Mouse (Mus musculus) WW6 (cell line): ENCODE measurements around the gene Txndc8.

Experiments used
- DNase-seq: peaks from one replicate; pipeline ENCODE4 v3.0.0-alpha.2; 2013; ENCODE audit warnings: low read depth, low spot score

The Txndc8 gene

DNA sequence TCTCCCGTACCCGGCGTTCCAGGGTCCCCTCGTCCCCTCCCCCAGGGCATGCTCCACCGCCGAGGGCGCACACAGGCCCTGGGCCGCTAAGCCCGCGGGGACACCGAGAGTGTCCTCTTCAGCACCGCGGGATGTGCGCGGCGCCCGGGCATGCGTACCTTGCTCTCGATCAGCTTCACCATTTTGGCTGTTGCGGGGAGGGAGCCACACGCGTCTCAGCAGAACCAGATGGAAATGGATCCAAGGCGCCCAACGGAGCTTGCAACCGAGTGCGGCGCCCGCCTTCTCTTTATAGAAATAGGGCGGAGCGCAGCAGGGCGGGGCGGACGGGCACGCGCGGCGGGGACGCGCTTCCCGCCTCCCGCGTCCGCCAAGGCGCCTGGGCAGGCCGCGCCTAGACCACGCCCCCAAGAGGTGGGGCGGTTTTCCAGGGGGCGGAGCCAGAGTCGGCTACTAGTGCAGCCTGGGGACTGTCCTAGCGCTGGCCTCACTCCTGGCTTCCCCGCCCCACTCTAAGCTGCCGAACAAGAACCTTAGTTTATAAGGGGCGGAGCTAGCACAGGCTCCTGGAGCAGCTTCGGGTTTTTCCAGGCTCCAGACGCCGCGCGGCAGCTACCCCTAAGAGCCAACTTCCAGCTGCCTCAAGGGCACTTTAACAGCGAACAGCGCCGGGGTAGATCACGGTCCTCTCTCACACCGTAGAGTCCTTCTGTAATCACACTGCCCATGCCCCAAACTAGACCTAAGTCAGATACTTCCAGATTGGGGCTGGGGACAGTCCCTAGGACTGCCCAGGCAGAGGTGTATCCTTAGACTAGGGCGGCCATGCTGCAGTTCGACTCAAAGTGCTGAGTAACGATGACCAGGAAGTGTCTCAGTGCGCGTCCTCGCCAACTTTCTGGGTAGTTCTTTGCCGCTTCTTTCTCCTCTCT, 52.6 kb downstream of the Txndc8 start, which contains the start of gene Txn1:
Gene Txn1 (minus strand): TSS at position 383 of the 932 bp plus-strand sequence.
- peak; percentile 95 for DNase-seq

DNA sequence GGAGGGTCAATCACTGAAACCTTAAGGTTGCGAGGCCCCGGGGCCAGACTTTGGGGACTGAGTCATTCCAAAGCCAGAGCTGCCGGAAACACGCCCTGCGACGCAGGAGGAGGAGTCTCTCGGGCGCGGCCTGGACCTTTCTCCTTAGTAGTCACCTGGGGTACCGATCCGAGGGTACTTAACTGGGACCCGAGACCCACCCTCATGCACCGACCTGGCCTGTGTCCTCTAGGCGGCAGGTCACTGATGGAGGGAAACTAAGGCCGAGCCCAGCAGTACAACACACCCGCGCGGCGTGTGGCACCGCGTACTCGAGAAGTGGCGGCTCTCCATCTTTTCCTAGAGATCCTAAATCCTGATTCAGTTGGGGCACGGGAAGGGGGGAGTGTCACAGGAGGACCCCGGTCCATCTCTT, 53.4 kb downstream of the Txndc8 start:
- DNase-seq: peak; percentile 58

DNA sequence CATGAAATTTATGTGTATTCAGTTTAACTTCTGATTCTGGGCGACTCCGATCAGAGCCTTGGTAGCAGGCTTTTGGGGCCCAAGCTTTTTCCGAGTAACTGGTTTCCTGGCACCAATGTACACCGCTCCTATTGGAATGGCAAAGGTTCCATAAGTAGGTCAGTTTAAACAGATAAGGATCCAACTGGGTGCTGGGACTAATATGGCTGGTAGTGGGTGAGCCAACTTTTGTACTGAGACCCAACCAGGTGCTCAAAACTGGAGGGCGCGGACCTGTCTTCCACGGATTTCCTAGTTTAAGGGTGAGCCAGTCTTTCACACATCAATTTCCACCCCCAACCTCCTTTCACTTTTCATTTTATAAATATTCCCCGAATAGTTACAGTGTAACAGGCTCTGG, 53.9 kb downstream of the Txndc8 start:
- no peak for DNase-seq

DNA sequence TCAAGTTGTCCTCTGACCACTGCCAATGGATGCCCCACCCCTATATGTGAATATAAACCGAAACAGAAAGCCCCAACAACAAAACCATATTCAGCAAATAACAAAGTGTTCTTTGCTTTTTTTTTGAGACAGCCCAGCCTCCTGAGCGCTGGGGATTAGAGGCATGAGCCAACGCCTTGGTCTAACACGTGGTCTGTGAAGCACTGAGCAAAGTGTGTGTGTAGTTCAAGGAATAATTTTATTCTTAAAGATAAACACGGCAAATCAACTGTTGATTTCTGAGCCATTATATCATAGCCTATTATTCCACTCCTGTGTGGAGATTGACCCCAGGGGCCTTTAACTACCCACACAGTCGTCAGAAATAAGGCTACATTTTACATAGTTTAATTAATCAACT, 54.3 kb downstream of the Txndc8 start:
- no peak for DNase-seq

DNA sequence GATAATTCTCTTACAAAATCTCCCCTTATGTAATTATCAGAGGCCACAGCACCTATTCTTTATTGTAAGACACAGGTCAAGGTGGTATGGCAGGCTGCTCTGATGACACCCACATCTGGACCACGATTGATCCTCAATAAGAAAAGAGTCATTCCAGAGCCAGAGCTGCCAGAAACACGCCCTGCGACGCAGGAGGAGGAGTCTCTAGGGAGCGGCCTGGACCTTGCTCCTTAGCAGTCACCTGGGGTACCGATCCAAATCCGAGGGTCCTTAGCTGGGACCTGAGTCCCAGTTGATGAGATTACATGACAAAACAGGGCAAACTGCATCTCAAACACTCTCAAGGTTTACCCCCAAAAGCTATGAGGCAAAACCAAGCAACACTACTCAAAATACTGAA, 55.1 kb downstream of the Txndc8 start:
- no peak for DNase-seq

DNA sequence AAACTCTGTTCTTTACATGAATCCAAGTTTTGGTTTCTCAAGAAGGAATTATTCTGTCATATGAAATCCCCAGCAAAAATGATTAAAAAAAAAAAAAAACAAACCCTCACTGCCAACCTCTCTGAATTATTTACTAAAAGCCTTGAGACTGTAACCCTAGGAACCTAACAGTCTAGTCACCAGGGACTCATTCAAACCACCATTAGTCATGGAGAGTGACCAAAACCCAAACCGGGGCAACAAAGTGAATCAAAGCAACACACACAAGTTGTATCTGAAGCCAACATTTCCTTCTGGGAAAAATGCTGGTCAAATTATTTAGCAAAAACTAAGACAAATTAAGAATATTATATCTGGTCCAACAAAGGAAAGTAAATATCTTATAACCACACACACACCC, 56.0 kb downstream of the Txndc8 start:
- DNase-seq: no peak

DNA sequence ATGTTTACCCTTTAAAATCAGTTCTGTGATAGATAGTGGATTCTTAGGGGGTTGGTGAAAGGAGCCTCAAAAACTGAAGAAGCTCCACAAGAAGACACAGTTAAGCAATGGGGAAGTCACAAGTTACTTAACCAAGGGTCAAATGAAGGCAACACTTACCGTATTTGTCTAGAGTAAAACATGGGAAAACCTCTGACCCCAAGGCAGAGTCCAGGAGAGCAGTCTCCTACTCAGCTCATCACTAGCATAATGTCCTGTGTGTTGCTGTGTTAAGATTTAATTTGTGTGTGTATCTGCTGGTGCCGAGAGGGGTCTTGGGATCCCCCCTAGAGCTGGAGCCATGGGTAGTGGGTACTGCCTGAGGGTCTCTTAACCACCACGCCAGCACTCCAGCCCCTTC, 56.5 kb downstream of the Txndc8 start:
- DNase-seq: no peak

DNA sequence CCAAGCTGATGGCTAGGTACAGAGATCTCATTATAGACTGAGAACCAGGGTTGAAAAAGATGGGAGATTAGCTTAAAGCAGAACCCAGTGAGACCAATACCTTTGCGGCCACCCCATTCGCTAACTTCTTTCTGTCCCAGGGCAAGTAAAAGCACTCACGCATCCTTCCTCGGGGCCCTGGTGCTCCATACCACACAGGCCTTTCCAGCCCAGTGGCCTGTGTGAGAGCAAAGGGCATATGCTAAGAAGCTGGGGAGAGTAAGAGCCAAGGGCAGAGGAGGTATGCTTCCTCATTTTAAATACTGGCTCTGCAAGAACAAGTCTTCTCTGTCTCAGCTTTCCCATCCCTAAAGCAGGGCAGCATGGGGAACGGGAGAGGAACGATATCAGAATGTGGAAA, 59.1 kb downstream of the Txndc8 start:
- DNase-seq: no peak

DNA sequence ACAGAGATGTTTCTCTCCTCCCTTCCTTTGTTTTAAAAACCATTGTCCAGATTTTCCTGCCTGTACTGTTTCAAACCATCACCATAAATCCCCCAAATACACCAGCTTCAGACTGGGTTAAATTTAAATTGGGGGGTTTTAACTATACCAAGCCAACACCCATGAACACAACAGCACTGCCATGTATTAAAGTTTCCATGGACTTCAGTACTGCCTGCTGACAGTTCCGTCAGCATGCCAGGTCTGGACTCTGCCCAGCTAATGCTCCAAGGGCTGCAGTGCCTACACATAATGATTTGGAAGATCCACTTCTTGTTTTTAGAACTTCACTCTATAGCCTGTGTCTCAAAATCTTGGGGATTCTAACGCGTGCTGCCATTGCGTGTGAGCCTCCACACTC, 61.4 kb downstream of the Txndc8 start:
- no peak for DNase-seq

DNA sequence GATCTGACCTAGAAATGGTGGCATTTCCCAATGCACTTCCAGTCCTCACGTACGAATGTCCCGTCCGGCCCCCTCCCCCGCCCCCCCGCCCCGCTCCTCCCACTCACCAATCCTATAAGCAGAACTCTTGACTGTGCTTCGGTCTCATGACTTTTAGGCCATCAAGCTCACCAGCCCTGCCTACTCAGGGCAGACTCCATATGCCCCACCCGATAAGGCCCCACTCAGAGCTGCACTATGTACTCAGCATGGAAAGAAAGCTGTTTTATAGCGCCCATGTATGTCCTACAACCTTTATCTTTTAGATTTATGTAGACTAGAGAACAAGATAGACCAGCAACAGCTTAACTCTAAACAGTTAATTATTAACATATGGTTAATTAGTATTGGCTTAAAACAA, 61.9 kb downstream of the Txndc8 start:
- DNase-seq: no peak

DNA sequence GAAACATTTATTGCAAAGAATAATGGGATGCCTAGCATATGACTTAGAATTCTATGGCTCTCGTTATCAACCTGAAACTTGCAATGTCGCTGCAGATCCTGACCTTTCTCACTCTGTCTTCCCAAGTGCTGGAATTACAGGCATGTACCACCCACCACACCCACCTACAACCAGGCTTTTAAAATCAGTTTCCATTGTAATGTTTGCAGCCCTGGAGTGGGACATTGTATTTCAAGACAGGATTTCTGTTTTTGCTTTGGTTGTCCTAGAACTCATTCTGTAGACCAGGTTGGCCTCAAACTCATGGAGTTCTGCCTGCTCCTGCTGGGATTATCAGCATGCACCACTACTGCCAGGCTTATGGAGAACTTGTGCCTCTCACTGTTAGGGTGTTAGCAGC, 66.0 kb downstream of the Txndc8 start:
- DNase-seq: no peak

DNA sequence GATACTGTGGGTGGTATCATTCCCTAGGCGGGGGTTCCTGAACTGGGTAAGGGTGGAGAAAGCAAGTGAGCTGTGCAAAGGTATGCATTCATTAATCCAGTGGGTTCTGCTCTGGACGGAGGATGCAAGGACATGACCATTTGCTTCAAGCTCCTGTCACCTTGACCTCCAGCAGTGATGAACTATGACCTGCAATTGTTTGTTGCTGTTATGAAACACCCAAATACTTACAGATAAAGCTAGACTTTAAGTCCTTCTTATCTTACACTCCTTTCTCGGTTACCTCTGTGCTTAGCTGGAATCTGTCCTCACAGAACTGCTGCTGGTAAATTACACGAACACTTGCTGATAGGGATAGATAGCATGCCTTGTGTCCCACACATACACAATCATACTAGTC, 68.3 kb downstream of the Txndc8 start:
- no peak for DNase-seq

DNA sequence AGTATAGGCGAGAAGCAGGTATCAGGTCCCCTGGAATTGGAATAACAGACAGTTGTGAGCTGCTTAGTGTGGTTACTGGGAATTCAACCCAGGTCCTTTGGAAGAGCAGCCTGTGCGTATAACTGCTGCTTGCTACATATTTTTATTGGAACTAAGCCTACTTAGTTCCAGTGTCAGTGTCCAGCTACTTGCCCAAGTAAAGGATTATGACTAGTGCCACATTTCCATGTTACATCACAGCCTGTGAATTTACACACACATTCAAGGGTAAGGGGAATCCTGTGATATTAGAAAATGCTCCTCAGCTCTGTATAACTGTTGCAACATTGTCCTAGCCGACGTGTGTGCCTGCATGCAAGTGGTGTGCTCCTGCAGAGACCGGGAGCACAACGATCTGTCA, 71.6 kb downstream of the Txndc8 start:
- no peak for DNase-seq

DNA sequence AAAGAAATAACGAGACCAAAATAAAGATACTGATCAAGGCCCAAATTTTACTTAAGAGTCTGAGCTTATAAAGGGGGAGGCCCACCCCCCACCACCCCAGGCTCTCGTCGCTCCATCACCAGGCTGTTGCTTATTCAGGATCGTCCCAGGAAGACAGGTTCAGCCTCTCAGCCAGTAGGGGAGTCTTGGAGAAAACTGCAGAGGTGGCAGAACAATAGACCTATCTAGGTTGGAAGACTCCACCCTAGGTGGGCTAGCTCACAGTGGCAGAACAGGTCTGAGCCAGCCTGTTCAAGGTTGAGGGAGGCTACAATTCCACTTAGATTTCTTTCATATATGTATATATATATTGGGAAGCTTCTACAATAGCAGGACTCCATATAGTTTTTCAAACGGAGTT, 74.7 kb downstream of the Txndc8 start:
- no peak for DNase-seq
